Mouse (Mus musculus) embryonic facial prominence, embryonic 11.5 days (tissue): Measurements from ENCODE around the gene Zbtb22. TPM values are rescaled to one million over a fixed set of nuclear protein-coding genes. Genes with fewer than 3 reads are reported as not detected.

Source experiments
- ATAC-seq: fragments of 200-750 bp; cut with Nextera tagmentation; replicated peaks from 2 replicates; pipeline ENCODE4 v1.8.0; 2017; ENCODE audit warnings: low read depth; ENCODE audit not compliant: insufficient number of reproducible peaks, low FRiP score, low TSS enrichment
- DNase-seq: peaks from one replicate; pipeline ENCODE4 v3.0.0-alpha.2; 2015; ENCODE audit warnings: low spot score
- H3K27ac ChIP-seq: fragments of 300-500 bp; sonication (generic); replicated peaks from 2 replicates; pipeline ENCODE4 v1.5.1; 2014; ENCODE audit warnings: mild to moderate bottlenecking, low read depth, low read length, control low read depth
- H3K27me3 ChIP-seq: fragments of 300-500 bp; sonication (generic); 2 replicates; pipeline ENCODE4 v1.6.1; 2014; ENCODE audit warnings: mild to moderate bottlenecking, low read length, moderate library complexity, mixed read lengths; ENCODE audit not compliant: control insufficient read depth, insufficient read depth
- H3K36me3 ChIP-seq: fragments of 300-500 bp; sonication (generic); replicated peaks from 2 replicates; pipeline ENCODE4 v1.6.1; 2014; ENCODE audit warnings: low read depth, mild to moderate bottlenecking, low read length, moderate library complexity, mixed read lengths; ENCODE audit not compliant: control insufficient read depth, insufficient read depth
- H3K4me1 ChIP-seq: fragments of 300-500 bp; sonication (generic); 2 replicates; pipeline ENCODE4 v1.6.1; 2014; ENCODE audit warnings: low read length, mixed read lengths; ENCODE audit not compliant: control insufficient read depth, insufficient read depth
- H3K4me2 ChIP-seq: fragments of 300-500 bp; sonication (generic); 2 replicates; pipeline ENCODE4 v1.6.1; 2014; ENCODE audit warnings: low read depth, mild to moderate bottlenecking, control low read depth, low read length, moderate library complexity
- H3K4me3 ChIP-seq: fragments of 300-500 bp; sonication (generic); 2 replicates; pipeline ENCODE4 v1.5.1; 2014; ENCODE audit warnings: low read depth, low read length, control low read depth
- H3K9ac ChIP-seq: fragments of 300-500 bp; sonication (generic); replicated peaks from 2 replicates; pipeline ENCODE4 v1.6.1; 2014; ENCODE audit warnings: mild to moderate bottlenecking, control low read depth, low read length
- H3K9me3 ChIP-seq: fragments of 300-500 bp; sonication (generic); replicated peaks from 2 replicates; pipeline ENCODE4 v1.6.1; 2016; ENCODE audit warnings: mild to moderate bottlenecking, low read length, inconsistent platforms, mixed read lengths; ENCODE audit not compliant: control insufficient read depth
- WGBS: fragments of 180-500 bp; shearing (Covaris S2); extraction: QIAGEN DNeasy Blood & Tissue Kit; methylation state at CpG from one replicate; pipeline ENCODE4 v1.1.7; 2014; 5-methylcytosine and 5-hydroxymethylcytosine counted together
- polyA plus RNA-seq: library from polyadenylated mRNA; unstranded; fragments of >200 nt; fragmentation: Nextera tagmentation; extraction: Ambion mirVana; gene quantifications from 2 replicates; pipeline ENCODE4 v1.2.1, GENCODE M21; 2014

Zbtb22 gene
- polyA plus RNA-seq, 1 experiment from 2014 or later = 7.3 TPM

- 38% methylated on average over 5 of the region's 5 CpGs for WGBS
- Histone ChIP-seq H3K4me3 (peak overlapping the region; percentile 89), H3K27ac (no peak overlapping the region), H3K36me3 (peaks cover 3% of the 10 kb centered on the region), H3K4me2 (peak overlapping the region; percentile 97), H3K4me1 (peaks cover 16% of the 10 kb centered on the region), H3K9ac (peak overlapping the region; percentile 99), H3K27me3 (no peaks in the 10 kb centered on the region), H3K9me3 (no peaks in the 10 kb centered on the region)
- no peak for DNase-seq
- no peak for ATAC-seq
These were observed 38.4 kb downstream of the Zbtb22 start for GRCm38 (mm10) chr17:33953961-33954565.

DNA sequence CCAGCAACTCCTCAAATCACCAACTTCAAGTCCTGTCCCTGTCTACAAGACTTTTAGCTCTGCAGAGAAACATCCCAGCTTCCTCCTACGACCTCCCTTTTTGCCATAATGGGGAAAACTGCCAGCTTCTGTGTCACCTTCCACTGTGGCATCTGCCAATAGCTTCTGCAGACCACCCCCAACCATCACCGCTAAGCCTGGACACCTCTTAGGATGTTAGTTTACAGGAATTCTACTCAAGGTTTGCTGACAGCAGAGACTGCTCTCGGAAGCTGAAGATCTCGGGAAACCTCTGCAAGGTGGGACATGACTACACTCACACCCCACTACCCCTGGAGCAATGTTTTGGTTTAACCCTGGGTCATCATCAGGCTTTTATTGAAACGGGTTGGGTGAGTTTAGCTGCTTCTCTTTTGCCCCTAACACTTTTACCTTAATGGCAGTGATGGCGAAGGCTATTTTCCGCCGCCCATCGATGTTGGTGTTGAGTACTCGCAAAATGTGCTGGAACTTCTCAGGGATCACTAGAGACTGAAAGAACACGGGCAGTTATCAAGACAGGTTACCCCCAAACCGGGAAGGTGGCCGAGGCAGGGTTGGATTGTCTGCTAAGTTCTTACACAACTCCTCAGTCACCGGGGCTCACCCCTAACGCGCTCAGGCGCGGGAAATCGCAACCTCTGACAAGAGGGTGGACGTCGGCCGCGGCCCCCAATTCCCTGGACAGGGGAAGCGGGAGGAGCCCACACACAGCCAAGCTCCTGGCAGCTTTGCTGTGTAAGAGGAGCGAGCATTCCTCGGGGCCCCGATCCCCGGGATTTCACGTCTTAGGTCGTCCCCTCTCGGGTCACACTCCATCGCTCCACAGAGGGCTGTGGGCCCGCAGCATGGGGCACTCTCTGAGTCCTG, 39.2 kb downstream of the Zbtb22 start:
- DNase-seq (no peak), ATAC-seq (no peak)
- Histone ChIP-seq H3K4me1 (peaks cover 16% of the 10 kb centered on the region), H3K4me2 (peak overlapping the region; percentile 97), H3K36me3 (peaks cover 5% of the 10 kb centered on the region), H3K9ac (peak overlapping the region; percentile 99), H3K4me3 (peak overlapping the region; percentile 89), H3K9me3 (no peaks in the 10 kb centered on the region), H3K27me3 (no peaks in the 10 kb centered on the region), H3K27ac (peak overlapping the region; percentile 94)
- WGBS = under 1% methylated on average over 33 of the region's 33 CpGs

DNA sequence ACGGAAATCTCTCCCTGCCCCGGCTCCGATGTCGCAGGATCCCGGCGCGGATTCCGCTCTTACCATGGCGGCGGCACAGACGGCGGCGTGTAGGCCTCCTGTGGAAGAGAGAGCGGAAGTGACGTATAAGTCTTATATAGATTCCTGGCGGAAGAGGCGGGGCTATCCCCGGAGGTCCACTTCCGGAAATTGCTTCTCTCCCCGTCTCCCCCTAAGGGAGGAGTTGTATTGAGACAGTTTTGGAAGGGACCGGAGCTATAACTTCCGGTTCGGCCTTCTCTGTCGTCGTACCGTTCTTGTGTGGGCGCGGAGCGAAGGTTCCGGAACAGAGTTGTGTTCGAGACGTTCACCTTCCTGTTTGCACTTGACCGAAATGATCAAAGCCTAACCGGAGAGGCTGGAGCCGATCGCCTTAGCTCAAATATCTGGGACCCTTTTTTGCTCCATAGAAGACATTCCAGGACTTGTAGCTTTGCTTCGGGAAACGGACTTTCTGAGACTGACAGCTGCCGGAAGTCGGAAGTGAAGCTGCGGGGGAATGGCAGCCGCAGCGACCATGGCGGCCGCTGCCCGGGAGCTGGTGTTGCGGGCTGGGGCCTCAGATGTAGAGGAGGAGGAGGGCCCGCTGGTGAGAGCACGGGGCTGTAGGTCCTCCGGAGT, 40.0 kb downstream of the Zbtb22 start, which contains the start of the genes Vps52 and Rps18:
Gene Vps52, plus strand, starts transcription at position 258 of the 660 bp plus-strand sequence.
Gene Rps18, minus strand, starts transcription at position 447 of the 660 bp plus-strand sequence.
- peak; percentile 98 for DNase-seq
- peak within 1 kb of the TSS; percentile 99 for H3K9ac ChIP-seq
- peaks cover 5% of the 10 kb centered on the region for H3K36me3 ChIP-seq
- H3K27me3 ChIP-seq = no peaks in the 10 kb centered on the region
- no peaks in the 10 kb centered on the region for H3K9me3 ChIP-seq
- peak within 1 kb of the TSS; percentile 94 for H3K27ac ChIP-seq
- peaks cover 16% of the 10 kb centered on the region for H3K4me1 ChIP-seq
- peak within 1 kb of the TSS; percentile 89 for H3K4me3 ChIP-seq
- under 1% methylated on average over 50 of the region's 50 CpGs for WGBS
- peak; percentile 68 for ATAC-seq
- H3K4me2 ChIP-seq = peak within 1 kb of the TSS; percentile 97

GRCm38 (mm10) chr17:33956336-33956735, 40.6 kb downstream of the Zbtb22 start:
- DNase-seq (peak; percentile 27), ATAC-seq (no peak)
- WGBS = 6% methylated on average over 10 of the region's 10 CpGs
- Histone ChIP-seq H3K36me3 (peaks cover 5% of the 10 kb centered on the region), H3K4me1 (peaks cover 14% of the 10 kb centered on the region), H3K9ac (peak overlapping the region; percentile 78), H3K27ac (no peak overlapping the region), H3K9me3 (no peaks in the 10 kb centered on the region), H3K27me3 (no peaks in the 10 kb centered on the region), H3K4me2 (peak overlapping the region; percentile 51), H3K4me3 (peak overlapping the region; percentile 89)

GRCm38 (mm10) chr17:33957493-33957892, 41.8 kb downstream of the Zbtb22 start:
- Histone ChIP-seq H3K27ac (no peak overlapping the region), H3K9ac (no peak overlapping the region), H3K4me3 (no peak overlapping the region), H3K36me3 (peaks cover 2% of the 10 kb centered on the region), H3K27me3 (no peaks in the 10 kb centered on the region), H3K4me2 (no peak overlapping the region), H3K4me1 (peaks cover 14% of the 10 kb centered on the region), H3K9me3 (no peaks in the 10 kb centered on the region)
- no peak for ATAC-seq
- DNase-seq = no peak
- WGBS = 75% methylated on average over 6 of the region's 6 CpGs

DNA sequence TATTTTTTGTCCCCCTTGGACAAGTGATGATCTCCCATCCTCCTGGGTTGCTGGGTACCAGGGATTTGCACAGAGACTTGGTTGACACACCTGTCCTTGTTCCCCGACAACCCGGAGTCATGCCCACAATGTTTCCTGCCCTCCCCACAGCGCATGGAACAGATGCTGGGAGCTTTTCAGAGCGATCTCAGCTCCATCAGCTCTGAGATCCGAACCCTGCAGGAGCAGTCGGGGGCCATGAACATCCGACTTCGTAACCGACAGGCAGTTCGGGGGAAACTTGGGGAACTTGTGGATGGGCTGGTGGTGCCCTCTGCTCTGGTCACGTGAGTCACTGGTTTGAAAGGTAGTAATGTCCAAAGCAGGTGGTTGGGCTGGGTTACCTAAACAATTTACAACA, 42.7 kb downstream of the Zbtb22 start:
- ATAC-seq = no peak
- Histone ChIP-seq H3K9ac (no peak overlapping the region), H3K9me3 (no peaks in the 10 kb centered on the region), H3K4me1 (peaks cover 9% of the 10 kb centered on the region; the same call in 1 of the 2 replicates), H3K4me3 (no peak overlapping the region), H3K27ac (no peak overlapping the region), H3K36me3 (peaks cover 2% of the 10 kb centered on the region; the same call in 1 of the 2 replicates), H3K4me2 (no peak overlapping the region), H3K27me3 (no peaks in the 10 kb centered on the region)
- 94% methylated on average over 11 of the region's 11 CpGs for WGBS
- DNase-seq = no peak

DNA sequence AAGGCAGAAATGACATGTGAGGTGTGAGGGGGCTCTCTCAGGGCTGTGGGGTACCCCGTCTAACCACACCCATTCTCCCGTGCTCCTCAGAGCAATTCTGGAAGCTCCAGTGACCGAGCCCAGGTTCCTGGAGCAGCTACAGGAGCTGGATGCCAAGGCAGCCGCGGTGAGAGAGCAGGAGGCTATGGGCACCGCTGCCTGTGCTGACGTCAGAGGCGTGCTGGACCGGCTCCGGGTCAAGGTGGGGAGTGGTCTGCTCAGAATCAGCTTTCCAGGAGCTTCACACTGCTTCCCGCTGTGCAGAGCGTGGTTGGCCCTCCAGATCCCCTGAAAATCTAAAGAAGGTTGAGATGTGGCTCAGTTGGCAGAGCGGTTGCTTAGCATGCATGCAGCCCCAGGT, 43.4 kb downstream of the Zbtb22 start:
- no peak overlapping the region for H3K9ac ChIP-seq
- ATAC-seq (no peak), DNase-seq (no peak)
- H3K4me1 ChIP-seq = peaks cover 5% of the 10 kb centered on the region; the same call in 1 of the 2 replicates
- no peaks in the 10 kb centered on the region for H3K9me3 ChIP-seq
- no peak overlapping the region for H3K4me2 ChIP-seq
- WGBS = 97% methylated on average over 13 of the region's 13 CpGs
- H3K27me3 ChIP-seq = no peaks in the 10 kb centered on the region
- peaks cover 2% of the 10 kb centered on the region; the same call in 1 of the 2 replicates for H3K36me3 ChIP-seq
- H3K27ac ChIP-seq = no peak overlapping the region
- H3K4me3 ChIP-seq = no peak overlapping the region
